In the genomic region with DNA sequence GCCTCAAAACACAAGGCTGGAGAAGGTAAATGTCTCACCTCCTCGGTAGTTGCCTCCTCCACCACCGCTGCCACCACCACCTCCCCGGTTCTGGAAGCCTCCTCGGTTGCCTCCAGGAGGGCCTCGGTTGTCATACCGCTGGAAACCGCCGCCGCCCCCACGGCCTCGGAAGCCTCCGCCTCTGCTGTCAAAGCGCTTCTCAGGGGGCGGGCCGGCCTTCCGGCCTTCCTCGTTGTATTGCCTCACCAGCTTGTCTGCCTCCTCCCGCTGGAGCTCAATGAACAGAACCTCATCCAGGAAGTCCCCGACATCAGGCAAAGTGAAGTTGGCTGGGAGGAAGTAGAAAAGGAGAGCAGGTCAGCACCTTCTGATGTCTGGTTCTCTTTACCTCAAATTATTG, we compare ENCODE assay signal across 21 mouse cellular contexts.
"Had no signal": no experiment of that assay in that cellular context is flagged by ENCODE, and none has a peak within 500 bp of the region (broad histone marks: within the 10 kb centered on the region; RNA-seq: fewer than 3 reads in every experiment).

No protein-coding gene starts in this region.

- H3K4me1 ChIP-seq: kidney, embryonic 15.5 days; limb, embryonic 10.5 days; limb, embryonic 13.5 days; lung, embryonic 15.5 days; midbrain, embryonic 10.5 days; stomach, embryonic 15.5 days had no signal

- H3K4me3 ChIP-seq: kidney, embryonic 15.5 days; limb, embryonic 10.5 days; limb, embryonic 13.5 days; liver, embryonic 12.5 days; liver, embryonic 15.5 days; lung, embryonic 15.5 days; megakaryocyte, embryonic 14.5 days; midbrain, embryonic 10.5 days; stomach, embryonic 15.5 days had no signal

- H3K9me3 ChIP-seq: kidney, embryonic 15.5 days; limb, embryonic 10.5 days; limb, embryonic 13.5 days; liver, embryonic 12.5 days; liver, embryonic 15.5 days; lung, embryonic 15.5 days; megakaryocyte, embryonic 14.5 days; midbrain, embryonic 10.5 days; stomach, embryonic 15.5 days had no signal

- H3K4me2 ChIP-seq: kidney, embryonic 15.5 days; limb, embryonic 13.5 days; liver, embryonic 12.5 days; liver, embryonic 15.5 days; lung, embryonic 15.5 days; stomach, embryonic 15.5 days had no signal

- H3K27me3 ChIP-seq: kidney, embryonic 15.5 days; limb, embryonic 13.5 days; liver, embryonic 12.5 days; liver, embryonic 15.5 days; lung, embryonic 15.5 days; megakaryocyte, embryonic 14.5 days; stomach, embryonic 15.5 days had no signal

- H3K27ac ChIP-seq: kidney, embryonic 15.5 days; limb, embryonic 10.5 days; limb, embryonic 13.5 days; liver, embryonic 12.5 days; liver, embryonic 15.5 days; lung, embryonic 15.5 days; midbrain, embryonic 10.5 days; stomach, embryonic 15.5 days had no signal

- DNase-seq: kidney, adult 8-10 months; kidney, postnatal 10 days; kidney, postnatal 36 days; layer of hippocampus, postnatal 36 days; liver; lung, adult 18-20 months; lung, postnatal 10 days; lung, postnatal 36 days; midbrain, embryonic 14.5 days; right cerebral cortex, postnatal 25 days; spleen, adult 18-20 months; thymus, postnatal 4 days had no signal

- ATAC-seq: liver, embryonic 12.5 days had no signal

- H3K9ac ChIP-seq: kidney, embryonic 15.5 days; limb, embryonic 13.5 days; liver, embryonic 12.5 days; liver, embryonic 15.5 days; lung, embryonic 15.5 days; stomach, embryonic 15.5 days had no signal
